Mouse (Mus musculus) small intestine, adult 2 months (tissue): ENCODE results near the gene Bmp2. TPM values are rescaled to one million over a fixed set of nuclear protein-coding genes. Genes with fewer than 3 reads are reported as not detected.
A peak's percentile ranks its signal among the peaks of the same experiment; 100 is the strongest.

Experiments
- H3K27ac ChIP-seq: fragments of 200-500 bp; 2 replicates; pipeline ENCODE4 v1.5.1; 2012; ENCODE audit warnings: low read depth, low read length, control low read depth, inconsistent platforms; ENCODE audit not compliant: insufficient read depth
- H3K27me3 ChIP-seq: fragments of 200-500 bp; 2 replicates; pipeline ENCODE4 v1.6.1; 2012; ENCODE audit warnings: mild to moderate bottlenecking, moderate library complexity, low read length, inconsistent platforms; ENCODE audit not compliant: control insufficient read depth, insufficient read depth
- H3K36me3 ChIP-seq: fragments of 200-500 bp; 2 replicates; pipeline ENCODE4 v1.6.1; 2012; ENCODE audit warnings: mild to moderate bottlenecking, low read length, control low read depth, inconsistent platforms; ENCODE audit not compliant: control insufficient read depth, insufficient read depth
- H3K4me1 ChIP-seq: fragments of 200-500 bp; 2 replicates; pipeline ENCODE4 v1.6.1; 2012; ENCODE audit warnings: low read length, inconsistent platforms, mixed read lengths; ENCODE audit not compliant: control insufficient read depth, insufficient read depth, insufficient read length
- H3K4me3 ChIP-seq: fragments of 200-500 bp; 2 replicates; pipeline ENCODE4 v1.5.1; 2012; ENCODE audit warnings: low read depth, mild to moderate bottlenecking, control low read depth, inconsistent platforms, low read length, moderate library complexity
- CTCF ChIP-seq: fragments of 200-500 bp; IDR thresholded peaks from 2 replicates; pipeline ENCODE4 v1.5.1; 2012; ENCODE audit warnings: low read depth, mild to moderate bottlenecking, control low read depth, inconsistent platforms, low read length, moderate library complexity, mixed read lengths; ENCODE audit not compliant: insufficient replicate concordance, insufficient read length; ENCODE audit errors: extremely low read depth
- POLR2A ChIP-seq: fragments of 200-500 bp; IDR thresholded peaks from 2 replicates; pipeline ENCODE4 v1.6.1; 2012; ENCODE audit warnings: low read depth, mild to moderate bottlenecking, control low read depth, inconsistent platforms, low read length, moderate library complexity
- WGBS: fragments of 180-500 bp; shearing (Covaris S2); methylation state at CpG from one replicate; pipeline ENCODE4 v1.1.7; 2018; 5-methylcytosine and 5-hydroxymethylcytosine counted together
- polyA plus RNA-seq: library from polyadenylated mRNA; depleted of rRNA; stranded (reverse); fragments of >200 nt; gene quantifications from 2 replicates; pipeline ENCODE4 v1.2.3, GENCODE M21; 2012; rRNA removed

Bmp2 gene
- 21.0 and 27.9 TPM in 2 replicates for polyA plus RNA-seq

- under 1% methylated on average over 108 of the region's 110 CpGs for WGBS
- Histone ChIP-seq H3K4me3 (peak within 1 kb of the TSS; percentile 99), H3K27ac (peak within 1 kb of the TSS; percentile 58)
These were observed at the start of gene Bmp2 for GRCm38 (mm10) chr2:133552031-133552841. Gene Bmp2 (plus strand): TSS chr2:133552159.

GRCm38 (mm10) chr2:133505678-133506077, 46.3 kb upstream of the Bmp2 start:
- H3K4me1 ChIP-seq = peaks cover 22% of the 10 kb centered on the region; the same call in 1 of the 2 replicates
- no peaks in the 10 kb centered on the region for H3K27me3 ChIP-seq
- no peaks in the 10 kb centered on the region for H3K36me3 ChIP-seq
- no peak overlapping the region for H3K4me3 ChIP-seq
- peak overlapping the region; percentile 12; the same call in 1 of the 2 replicates for H3K27ac ChIP-seq
- no peak for TF ChIP-seq POLR2A
- no peak for TF ChIP-seq CTCF
- 84% methylated on average over 2 of the region's 2 CpGs for WGBS

More at GRCm38 (mm10) chr2:133552031-133552841, at the start of gene Bmp2:
- peaks cover 2% of the 10 kb centered on the region for H3K4me1 ChIP-seq
- H3K36me3 ChIP-seq = no peaks in the 10 kb centered on the region; the same call in 1 of the 2 replicates
- TF ChIP-seq CTCF (peak; percentile 21; the same call in 1 of the 2 replicates), POLR2A (peak; percentile 91)
- H3K27me3 ChIP-seq = no peaks in the 10 kb centered on the region

GRCm38 (mm10) chr2:133507045-133507444, 44.9 kb upstream of the Bmp2 start:
- Histone ChIP-seq H3K27me3 (no peaks in the 10 kb centered on the region), H3K4me1 (peaks cover 24% of the 10 kb centered on the region; the same call in 1 of the 2 replicates), H3K4me3 (no peak overlapping the region), H3K27ac (no peak overlapping the region), H3K36me3 (no peaks in the 10 kb centered on the region)
- 79% methylated on average over 4 of the region's 4 CpGs for WGBS
- no peak for TF ChIP-seq CTCF
- no peak for TF ChIP-seq POLR2A

GRCm38 (mm10) chr2:133509141-133509540, 42.8 kb upstream of the Bmp2 start:
- 92% methylated on average over 16 of the region's 16 CpGs for WGBS
- Histone ChIP-seq H3K27me3 (no peaks in the 10 kb centered on the region), H3K36me3 (no peaks in the 10 kb centered on the region), H3K27ac (no peak overlapping the region), H3K4me3 (no peak overlapping the region), H3K4me1 (peaks cover 15% of the 10 kb centered on the region; the same call in 1 of the 2 replicates)
- TF ChIP-seq POLR2A (no peak), CTCF (no peak)

GRCm38 (mm10) chr2:133511011-133511779, 40.8 kb upstream of the Bmp2 start:
- Histone ChIP-seq H3K27ac (peak overlapping the region; percentile 97), H3K36me3 (no peaks in the 10 kb centered on the region), H3K27me3 (no peaks in the 10 kb centered on the region), H3K4me3 (no peak overlapping the region), H3K4me1 (peaks cover 7% of the 10 kb centered on the region; the same call in 1 of the 2 replicates)
- 21% methylated on average over 9 of the region's 9 CpGs for WGBS
- no peak for TF ChIP-seq POLR2A
- TF ChIP-seq CTCF = no peak

GRCm38 (mm10) chr2:133516331-133517046, 35.5 kb upstream of the Bmp2 start:
- Histone ChIP-seq H3K27me3 (no peaks in the 10 kb centered on the region), H3K4me1 (peaks cover 13% of the 10 kb centered on the region; the same call in 1 of the 2 replicates), H3K36me3 (no peaks in the 10 kb centered on the region), H3K27ac (no peak overlapping the region; the same call in 1 of the 2 replicates), H3K4me3 (no peak overlapping the region)
- TF ChIP-seq CTCF (no peak), POLR2A (no peak)
- WGBS = 51% methylated on average over 4 of the region's 4 CpGs
